Mouse (Mus musculus) heart, postnatal 0 days (tissue): ENCODE results near the gene Kank4.

Experiments used
- CTCF ChIP-seq: IDR thresholded peaks from 2 replicates; pipeline ENCODE4 v1.5.1; 2016; ENCODE audit warnings: antibody characterized with exemption, control low read depth, low read depth
- EP300 ChIP-seq: IDR thresholded peaks from 2 replicates; pipeline ENCODE4 v1.6.1; 2016; ENCODE audit warnings: antibody characterized with exemption, low read depth

DNA sequence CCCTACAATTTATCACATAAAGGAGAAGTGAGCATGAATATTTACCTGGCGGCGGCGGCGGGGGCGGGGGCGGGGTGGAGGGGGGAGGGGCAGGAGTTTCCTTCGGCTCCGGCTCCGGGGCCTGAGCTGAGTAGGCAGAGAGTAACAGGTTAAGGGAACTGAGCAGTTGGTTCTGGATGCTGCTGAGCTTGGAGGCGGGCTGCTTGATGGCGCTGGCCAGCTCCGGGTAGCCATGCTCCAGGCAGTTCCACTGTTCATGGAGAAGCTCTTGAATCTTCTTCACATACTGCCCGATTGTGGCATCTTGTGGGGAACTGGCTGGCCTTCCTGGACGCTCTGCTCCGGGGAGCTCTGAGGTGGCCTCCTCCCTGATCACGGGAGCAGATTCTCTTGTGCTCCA lies 39.1 kb downstream of the Kank4 start:
- TF ChIP-seq EP300 (no peak), CTCF (no peak)
